Mouse (Mus musculus): ENCODE data around the gene Btbd35f30.
"Not testable (repeated sequence)": the region's sequence is repeated elsewhere in the genome, so short reads cannot be mapped to it uniquely, and the experiment has no call there.

The Btbd35f30 gene

DNA sequence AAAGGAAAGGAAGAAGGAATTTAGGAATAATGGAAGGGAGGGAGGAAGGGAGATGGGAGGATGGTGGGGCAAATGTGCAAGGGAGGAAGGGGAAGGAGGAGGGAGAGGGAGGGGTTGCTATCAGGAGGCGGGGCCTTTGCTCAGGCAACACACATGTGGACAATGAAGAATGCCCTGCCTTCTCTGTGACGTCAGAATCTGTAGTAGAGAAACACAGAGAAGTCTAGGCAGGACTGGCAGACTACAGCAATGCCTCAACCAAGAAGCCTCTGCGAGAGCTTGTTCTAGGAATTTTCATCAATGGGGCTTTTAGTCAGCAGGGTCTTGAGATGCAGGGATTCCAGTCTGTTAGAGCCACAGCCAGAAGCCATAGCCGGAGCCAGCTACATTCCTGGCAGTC lies at the start of gene Btbd35f30:
Btbd35f30 (plus strand) TSS at position 301 of the 400 bp plus-strand sequence.
- not testable (repeated sequence) for DNase-seq (ENCODE audit: low spot score in 2 of 2)

DNA sequence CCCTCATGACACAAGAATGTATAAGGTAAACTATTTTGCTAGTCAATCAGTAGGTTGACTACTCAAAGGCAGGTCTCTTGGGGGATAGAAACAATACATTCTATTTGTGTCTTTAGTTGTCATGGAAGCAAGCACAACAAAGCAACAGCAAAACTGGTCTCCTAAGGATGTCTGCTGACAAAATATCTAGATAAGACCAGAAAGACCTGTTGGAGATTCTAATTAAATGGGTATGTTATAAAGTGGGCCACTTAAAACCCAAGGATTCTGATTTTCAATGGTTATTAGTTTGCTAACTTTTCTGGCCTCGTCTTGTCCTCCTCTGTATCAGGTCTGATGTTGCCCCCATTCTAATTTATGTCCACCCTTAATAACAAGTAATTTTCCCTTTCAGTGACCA lies 47.0 kb downstream of the Btbd35f30 start, which contains the start of gene Gm21789:
Gm21789 (plus strand) TSS at position 301 of the 400 bp plus-strand sequence.
- not testable (repeated sequence) for DNase-seq (ENCODE audit: low spot score in 2 of 2)

All from urinary bladder, postnatal 4 days (tissue).